Mouse (Mus musculus) G1E-ER4 (cell line): ENCODE data around the gene Cmas. TPM values are rescaled to one million over a fixed set of nuclear protein-coding genes. Genes with fewer than 3 reads are reported as not detected.

ENCODE experiments used
- GATA1 ChIP-seq: IDR thresholded peaks from one replicate; pipeline ENCODE4 v1.8.0; 2012; ENCODE audit warnings: low read length, inconsistent platforms
- polyA plus RNA-seq: library from polyadenylated mRNA; stranded (reverse); fragments of >175 nt; gene quantifications from 2 replicates; pipeline ENCODE4 v1.2.3, GENCODE M21; 2012

The Cmas gene
- polyA plus RNA-seq, 1 experiment: 94.5 TPM

DNA sequence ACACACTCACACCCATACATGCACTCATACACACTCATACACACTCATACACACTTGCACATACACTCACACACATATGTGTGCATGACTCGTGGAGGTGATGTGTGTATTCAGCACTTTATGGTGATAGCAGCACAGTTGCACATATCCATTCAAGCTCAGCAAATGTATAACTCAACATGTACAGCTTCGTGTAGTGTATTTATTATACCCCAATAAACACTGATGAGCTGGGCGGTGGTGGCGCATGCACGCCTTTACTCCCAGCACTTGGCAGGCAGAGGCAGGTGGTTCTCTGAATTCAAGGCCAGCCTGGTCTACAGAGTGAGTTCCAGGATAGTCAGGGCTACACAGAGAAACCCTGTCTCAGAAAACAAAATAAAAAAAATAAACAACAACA is 11.0 kb upstream of the Cmas start:
- no peak for TF ChIP-seq GATA1

DNA sequence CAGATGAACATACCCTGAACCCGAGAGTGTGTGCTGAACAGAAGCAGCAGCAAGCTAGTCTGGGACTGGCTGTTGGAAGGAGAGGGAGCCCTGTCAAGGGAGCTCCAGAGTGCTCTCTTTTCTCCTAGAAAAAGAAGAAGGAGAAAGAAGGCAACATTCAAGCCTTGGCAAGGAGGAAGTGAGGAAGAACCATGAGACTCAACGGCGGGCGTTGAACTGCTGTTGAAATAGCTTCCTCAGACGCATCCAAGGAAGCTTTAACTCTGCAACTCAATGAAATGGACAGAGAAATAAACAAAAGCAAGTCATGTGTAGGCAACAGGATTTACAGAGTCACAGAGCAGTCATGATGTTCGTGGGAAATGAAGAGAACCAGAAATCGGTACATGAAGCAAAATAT is 9.7 kb upstream of the Cmas start:
- TF ChIP-seq GATA1: no peak

DNA sequence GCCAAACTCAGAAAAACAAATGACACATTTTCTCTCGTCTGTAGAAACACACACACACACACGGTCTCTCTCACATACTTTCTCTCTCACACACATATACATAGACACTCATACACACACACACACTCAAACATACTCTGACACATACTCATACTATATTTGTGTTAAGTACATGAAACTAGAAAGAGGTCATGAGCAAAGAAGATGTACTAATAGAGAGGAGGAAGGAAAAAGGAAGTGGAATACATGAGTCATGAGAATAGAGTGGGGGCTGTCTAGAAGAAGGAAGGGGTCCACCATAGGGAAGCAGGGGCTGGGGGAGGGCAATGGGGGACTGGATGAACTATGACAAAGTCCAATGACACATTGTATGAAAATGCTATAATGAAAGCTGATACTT is 9.3 kb upstream of the Cmas start:
- TF ChIP-seq GATA1: no peak

DNA sequence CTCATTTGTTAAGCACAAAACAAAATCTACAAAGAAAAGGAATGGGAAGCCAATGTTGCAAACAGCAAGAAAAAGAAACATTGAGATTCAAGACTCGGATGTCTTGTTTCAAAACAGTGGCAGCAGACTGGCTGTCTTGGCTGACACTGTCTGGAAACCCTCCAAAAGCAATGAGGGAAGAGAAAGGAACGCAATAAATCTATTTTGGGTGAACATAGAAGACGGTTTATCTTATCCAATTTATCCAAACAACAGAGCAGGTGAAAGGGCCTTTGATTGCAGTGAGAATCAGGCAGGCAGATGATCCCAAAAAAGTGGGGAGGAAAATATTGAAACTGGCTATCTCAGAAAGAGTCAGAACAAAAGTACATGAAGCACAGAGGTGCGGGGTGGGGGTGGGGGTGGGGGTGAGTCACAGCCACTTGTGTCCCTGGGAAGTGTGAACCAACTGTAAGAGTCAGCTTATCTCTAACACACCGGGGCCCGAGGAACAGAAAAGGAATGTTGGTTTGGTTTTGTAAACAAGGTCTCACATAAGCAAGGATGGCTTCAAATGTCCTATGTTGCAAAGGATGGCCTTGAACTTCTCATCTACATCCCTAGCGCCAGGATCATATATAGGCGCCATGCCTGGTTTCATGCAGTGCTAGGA is 8.3 kb upstream of the Cmas start:
- no peak for TF ChIP-seq GATA1

DNA sequence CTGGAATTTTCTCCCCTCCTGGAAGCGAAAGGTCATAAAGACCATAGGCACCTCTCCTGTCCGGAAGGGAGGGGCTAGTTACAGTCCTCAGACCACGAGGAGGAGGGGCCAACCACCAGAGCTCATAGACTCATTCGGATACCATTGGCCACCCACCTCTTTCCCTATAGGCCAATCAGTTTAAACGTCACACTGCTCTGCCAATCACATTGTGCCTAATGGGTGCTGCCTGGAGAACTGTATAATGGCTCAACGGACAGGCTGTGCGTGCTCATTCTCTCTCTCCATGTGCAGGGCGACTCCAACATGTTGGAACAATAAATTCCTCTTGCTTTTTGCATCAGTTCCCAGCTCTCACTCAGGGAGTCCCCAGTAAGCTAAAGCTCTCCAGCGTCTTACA is 5.1 kb upstream of the Cmas start:
- no peak for TF ChIP-seq GATA1

DNA sequence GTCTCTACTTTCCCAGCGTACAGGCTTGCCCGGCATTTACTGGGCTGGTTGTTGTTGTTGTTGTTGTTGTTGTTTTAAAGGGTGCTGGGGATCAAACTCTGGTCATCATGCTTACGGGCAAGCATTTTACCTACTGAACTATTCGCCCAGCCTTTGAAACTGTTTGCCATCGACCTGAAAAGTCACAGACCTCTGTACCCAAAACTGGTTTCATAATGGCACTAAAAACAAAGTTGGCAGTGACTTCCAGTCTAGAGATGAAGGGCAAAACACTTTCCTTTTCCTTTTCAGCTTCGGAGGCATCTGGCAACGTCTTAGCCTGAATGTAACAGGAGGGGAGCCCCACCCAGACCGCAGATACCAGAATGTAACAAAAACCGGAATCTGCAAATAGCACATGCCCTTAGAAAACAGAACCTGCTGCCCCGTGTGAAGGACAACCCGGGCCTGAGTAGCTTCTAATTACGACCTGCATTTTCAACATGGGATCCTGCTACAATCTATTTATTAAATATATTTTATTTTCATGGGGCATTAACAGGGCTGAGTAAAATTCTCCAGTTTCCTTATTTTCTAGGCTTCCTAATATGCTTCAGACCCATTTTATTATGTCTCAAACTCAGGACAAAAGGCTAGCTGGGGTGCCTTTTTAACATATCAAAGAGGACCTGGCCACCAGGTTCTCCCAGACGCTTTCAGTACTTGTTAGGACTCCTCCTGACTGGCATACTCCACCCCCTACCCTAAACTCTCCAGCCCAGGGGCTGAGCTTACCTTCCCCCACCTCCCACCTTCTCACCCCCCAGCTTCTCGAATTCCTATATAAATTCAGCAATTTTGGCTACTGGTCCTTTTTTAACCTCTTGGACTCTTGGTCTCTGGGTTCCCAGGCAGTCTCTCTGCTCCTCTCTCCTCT is 3.9 kb upstream of the Cmas start:
- no peak for TF ChIP-seq GATA1

DNA sequence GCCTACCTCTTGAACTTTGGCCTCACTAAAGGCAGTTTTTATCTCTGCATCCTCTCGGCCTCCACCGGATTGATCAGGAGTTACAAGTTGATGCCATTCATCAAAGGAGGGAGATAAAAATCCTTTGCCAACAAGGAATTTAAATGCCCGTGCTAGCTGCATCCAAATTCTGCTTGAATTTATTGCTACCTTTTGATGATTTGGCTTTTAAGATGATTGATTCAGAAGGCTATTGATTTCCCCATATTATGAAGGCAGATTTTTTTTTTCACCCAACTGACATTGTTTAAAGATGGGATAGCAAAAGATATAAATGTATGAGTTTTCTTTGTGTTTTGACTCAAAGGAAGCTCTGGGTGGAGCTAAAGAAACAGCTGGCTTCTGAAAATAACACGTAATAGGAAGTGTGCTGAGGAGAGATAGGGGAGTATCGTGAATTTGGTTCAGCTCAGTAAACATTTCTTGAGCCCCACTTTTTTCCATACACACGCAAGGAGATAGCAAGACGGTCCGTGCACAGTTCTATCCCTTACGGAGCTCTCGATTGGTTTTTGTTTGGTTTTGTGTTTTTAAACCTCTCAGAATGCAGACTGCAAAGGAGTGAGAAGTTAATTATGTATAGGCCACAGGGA is 964 bp downstream of the Cmas start:
- no peak for TF ChIP-seq GATA1

DNA sequence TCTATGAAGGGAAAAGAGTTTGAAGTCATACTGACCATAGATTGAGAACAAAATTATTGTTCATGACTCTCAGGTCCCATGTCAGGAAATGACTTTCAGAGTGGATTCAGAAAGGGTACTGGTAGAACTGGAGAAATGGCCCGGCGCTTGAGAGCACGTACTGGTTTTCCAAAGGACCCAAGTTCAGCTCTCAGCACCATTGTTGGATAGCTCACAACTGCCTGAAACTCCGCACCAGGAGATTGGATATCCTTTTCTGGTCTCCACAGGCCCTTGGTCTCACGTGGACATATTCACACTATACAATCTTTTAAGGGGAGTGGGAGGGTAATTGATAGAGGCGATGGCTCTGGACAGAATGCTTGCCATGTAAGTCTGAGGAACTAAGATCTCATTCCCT is 1.5 kb downstream of the Cmas start:
- TF ChIP-seq GATA1: no peak

DNA sequence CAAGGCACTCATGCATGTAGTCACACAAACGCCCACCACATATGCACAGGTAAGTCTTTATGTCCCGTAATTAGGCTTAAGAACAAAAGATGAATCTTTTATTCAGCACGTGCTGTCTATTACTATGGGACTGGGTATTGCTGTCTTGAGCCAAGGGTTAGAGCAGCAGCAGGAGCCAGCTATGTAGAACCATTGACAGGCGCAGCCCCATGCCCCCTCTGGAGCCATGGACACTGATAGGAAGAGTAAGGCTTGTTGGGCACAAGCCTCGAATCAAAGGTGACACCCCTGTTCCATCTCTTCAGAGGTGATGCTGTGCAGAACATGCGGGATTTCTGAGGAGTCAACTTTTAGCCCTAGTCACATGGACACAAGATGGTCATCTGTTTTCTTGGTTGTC is 2.1 kb downstream of the Cmas start:
- TF ChIP-seq GATA1: no peak

DNA sequence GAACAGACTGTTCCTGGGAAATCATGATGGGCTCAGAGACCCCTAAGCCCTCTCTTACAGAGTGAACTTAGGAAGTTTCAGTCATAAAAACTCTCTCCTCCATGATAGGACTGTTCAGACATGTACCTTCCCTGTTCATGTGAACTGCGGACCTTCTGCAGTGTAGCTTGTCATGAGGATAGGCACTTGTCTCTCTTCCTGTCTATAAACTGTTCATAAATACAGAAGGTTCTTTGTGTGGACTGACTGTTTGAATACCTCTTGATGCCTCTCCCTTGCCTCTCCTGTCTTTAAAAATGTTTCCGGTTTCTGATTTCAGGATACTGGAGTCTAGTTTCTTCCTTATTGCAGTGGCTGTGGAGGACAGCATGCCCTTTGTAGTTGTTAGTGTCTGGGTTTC is 3.1 kb downstream of the Cmas start:
- TF ChIP-seq GATA1: no peak

DNA sequence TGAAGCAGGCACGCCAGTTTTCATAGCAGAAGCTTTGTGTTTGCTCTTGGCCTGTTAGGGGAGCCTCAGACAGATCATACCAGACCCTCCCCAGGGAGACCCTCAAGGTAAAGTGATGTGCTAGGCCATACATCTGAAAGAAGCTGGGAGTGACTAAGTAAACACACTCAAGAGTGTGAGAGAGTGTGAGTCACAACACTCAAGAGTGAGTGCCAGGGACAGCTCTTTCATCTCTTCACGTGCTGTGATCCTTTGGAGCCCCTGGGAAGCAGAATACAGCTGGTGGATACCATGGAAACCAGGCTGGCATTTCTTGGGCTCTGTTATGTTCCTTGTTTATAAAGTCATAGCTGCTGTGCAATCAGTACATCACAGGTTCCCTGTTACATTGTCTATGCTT is 8.4 kb downstream of the Cmas start:
- no peak for TF ChIP-seq GATA1

DNA sequence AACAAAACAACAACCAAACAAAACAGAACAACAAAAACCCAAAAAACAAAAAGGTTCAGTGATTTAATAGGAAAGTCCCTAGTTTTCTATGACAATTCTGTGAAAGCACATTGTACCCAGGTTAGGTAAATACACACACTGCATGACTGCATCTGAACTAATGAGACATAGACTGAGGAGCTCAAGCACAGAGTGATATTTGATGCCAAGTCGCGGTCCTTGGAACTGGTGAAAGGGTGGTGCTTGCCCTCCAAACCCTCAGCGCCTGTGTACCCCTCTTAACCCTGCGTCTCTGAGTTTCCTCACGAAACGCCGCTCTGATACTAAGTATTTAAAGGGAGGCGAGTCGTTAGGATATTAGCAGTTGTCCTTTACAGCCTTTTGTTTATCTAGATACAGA is 10.8 kb downstream of the Cmas start:
- TF ChIP-seq GATA1: no peak

DNA sequence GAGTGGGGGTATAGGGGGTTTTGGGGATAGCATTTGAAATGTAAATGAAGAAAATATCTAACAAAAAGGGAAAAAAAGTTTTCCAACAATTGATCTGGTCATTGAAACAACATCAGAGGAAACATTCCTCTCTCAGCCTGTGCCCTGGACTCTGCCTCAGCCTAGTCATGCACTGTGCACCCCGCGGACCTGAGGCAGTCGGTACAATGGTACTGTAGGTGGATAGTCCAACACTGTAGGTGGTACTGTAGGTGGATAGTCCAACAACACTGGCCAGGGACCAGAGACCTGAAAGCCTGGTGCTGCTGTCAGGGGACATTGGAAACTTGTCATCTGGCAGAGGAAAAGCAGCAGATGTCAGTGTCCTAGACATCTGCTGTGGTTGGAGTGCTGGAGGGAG is 13.4 kb downstream of the Cmas start:
- TF ChIP-seq GATA1: no peak

DNA sequence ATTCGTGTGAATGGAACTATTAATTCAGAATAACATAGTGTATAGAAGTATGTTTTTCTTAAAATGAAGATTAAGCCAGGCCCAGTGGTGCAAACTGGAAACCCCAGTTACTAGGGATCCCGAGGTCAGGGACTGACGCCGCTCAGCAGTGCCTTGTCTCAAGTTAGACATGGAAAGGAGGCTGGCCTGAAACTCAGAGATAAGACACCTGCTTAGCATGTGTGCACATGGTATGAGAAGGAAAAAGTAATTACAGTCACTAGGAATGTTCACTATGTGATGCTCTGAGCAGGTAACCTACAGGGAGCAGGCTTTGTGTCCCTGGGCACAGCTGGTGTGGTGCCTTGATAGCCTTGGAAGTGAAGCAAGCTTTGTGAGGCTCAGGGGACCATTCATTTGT is 15.2 kb downstream of the Cmas start:
- TF ChIP-seq GATA1: no peak

DNA sequence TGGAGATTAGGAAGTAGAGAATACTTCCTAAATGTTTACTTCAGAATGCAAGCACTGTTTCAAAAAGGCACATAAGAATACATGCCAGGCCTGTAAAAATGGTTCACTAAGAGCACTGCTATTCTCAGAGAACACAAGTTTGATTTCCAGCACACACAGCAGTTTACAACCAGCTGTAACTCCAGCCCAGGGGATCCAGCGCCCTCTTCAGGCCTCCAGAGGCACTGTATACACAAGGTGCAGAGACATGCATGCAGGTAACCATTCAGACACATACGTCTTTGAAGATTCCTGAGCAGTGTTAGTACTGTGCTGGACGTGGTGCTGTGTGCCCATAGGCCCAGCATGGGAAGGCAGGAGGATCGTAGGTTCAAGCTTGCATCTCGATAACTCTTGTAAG is 17.1 kb downstream of the Cmas start:
- no peak for TF ChIP-seq GATA1

DNA sequence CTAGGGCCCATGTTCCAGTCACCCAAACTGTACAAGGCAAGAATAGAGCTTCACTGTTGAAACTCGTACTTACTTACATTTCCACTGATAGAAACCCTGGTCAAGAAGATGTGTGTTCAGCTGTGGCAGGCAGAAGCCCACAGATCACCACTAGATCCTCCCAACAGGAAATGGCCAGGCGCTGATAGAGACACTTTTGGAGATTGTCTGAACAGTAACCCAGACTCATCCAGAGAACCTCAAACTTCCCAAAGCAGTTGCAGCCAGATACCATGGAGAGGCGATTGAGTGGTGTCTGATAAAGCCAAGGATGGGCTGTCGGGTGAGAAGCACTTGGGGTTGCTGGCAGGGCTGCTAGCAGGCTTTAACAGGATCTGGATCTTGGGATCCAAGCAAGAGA is 20.4 kb downstream of the Cmas start:
- TF ChIP-seq GATA1: peak; percentile 83
